Mouse (Mus musculus): Measurements from ENCODE around the gene Map2k2.
"Not testable (repeated sequence)": the region's sequence is repeated elsewhere in the genome, so short reads cannot be mapped to it uniquely, and the experiment has no call there.

Map2k2 gene

GRCm38 (mm10) chr10:81105565-81106112 lies at the start of gene Map2k2:
Gene Map2k2, plus strand, starts transcription at chr10:81105915.
- peak; percentile 97 to 98 for DNase-seq

- DNase-seq = no peak
These were observed 48.1 kb upstream of the Map2k2 start for GRCm38 (mm10) chr10:81057406-81058130.

- no peak for DNase-seq
These were observed 46.8 kb upstream of the Map2k2 start for GRCm38 (mm10) chr10:81058896-81059295.

GRCm38 (mm10) chr10:81059603-81060543 lies 45.8 kb upstream of the Map2k2 start, which contains the start of gene Sgta:
Gene Sgta, minus strand, starts transcription at chr10:81060181.
- DNase-seq = peak; percentile 99

GRCm38 (mm10) chr10:81062710-81063109 lies 43.0 kb upstream of the Map2k2 start:
- no peak for DNase-seq

- not testable (repeated sequence) for DNase-seq
These were observed 41.2 kb upstream of the Map2k2 start for GRCm38 (mm10) chr10:81064519-81064918.

GRCm38 (mm10) chr10:81068706-81069105 lies 37.0 kb upstream of the Map2k2 start:
- no peak for DNase-seq

GRCm38 (mm10) chr10:81069836-81070235 lies 35.9 kb upstream of the Map2k2 start, which contains the start of gene Thop1:
Gene Thop1, plus strand, starts transcription at chr10:81070035.
- peak; percentile 97 to 98 for DNase-seq

- no peak for DNase-seq
These were observed 33.4 kb upstream of the Map2k2 start for GRCm38 (mm10) chr10:81072290-81072689.

- DNase-seq = no peak
These were observed 32.3 kb upstream of the Map2k2 start for GRCm38 (mm10) chr10:81073464-81073863.

GRCm38 (mm10) chr10:81075734-81076133 lies 30.0 kb upstream of the Map2k2 start:
- DNase-seq = no peak

GRCm38 (mm10) chr10:81076356-81076755 lies 29.4 kb upstream of the Map2k2 start:
- no peak for DNase-seq

GRCm38 (mm10) chr10:81077916-81078315 lies 27.8 kb upstream of the Map2k2 start:
- no peak for DNase-seq

- DNase-seq = peak; percentile 53 to 60
These were observed 25.6 kb upstream of the Map2k2 start for GRCm38 (mm10) chr10:81080008-81080655.

- DNase-seq = peak; percentile 87
These were observed 23.4 kb upstream of the Map2k2 start for GRCm38 (mm10) chr10:81082168-81082960.

GRCm38 (mm10) chr10:81087021-81087420 lies 18.7 kb upstream of the Map2k2 start:
- DNase-seq = peak in 1 of 2 experiments; percentile 55

- no peak for DNase-seq
These were observed 16.5 kb upstream of the Map2k2 start for GRCm38 (mm10) chr10:81089216-81089615.

- DNase-seq = peak in 1 of 2 experiments; percentile 3
These were observed 15.1 kb upstream of the Map2k2 start for GRCm38 (mm10) chr10:81090621-81091020.

GRCm38 (mm10) chr10:81092465-81093250 lies 13.1 kb upstream of the Map2k2 start:
- no peak for DNase-seq

GRCm38 (mm10) chr10:81094931-81095678 lies 10.6 kb upstream of the Map2k2 start:
- DNase-seq = no peak
